Mouse (Mus musculus) embryonic facial prominence, embryonic 12.5 days (tissue): Measurements from ENCODE around the gene Anks3. TPM values are rescaled to one million over a fixed set of nuclear protein-coding genes. Genes with fewer than 3 reads are reported as not detected.
A peak's percentile ranks its signal among the peaks of the same experiment; 100 is the strongest.

Experiments
- ATAC-seq: fragments of 200-750 bp; cut with Nextera tagmentation; 2 replicates; pipeline ENCODE4 v1.8.0; 2017; ENCODE audit not compliant: insufficient number of reproducible peaks, insufficient read depth, low FRiP score, low TSS enrichment
- H3K27ac ChIP-seq: fragments of 300-500 bp; sonication (generic); 2 replicates; pipeline ENCODE4 v1.5.1; 2016; ENCODE audit warnings: mild to moderate bottlenecking
- H3K27me3 ChIP-seq: fragments of 300-500 bp; sonication (generic); 2 replicates; pipeline ENCODE4 v1.6.1; 2016; ENCODE audit warnings: mild to moderate bottlenecking, moderate library complexity
- H3K36me3 ChIP-seq: fragments of 300-500 bp; sonication (generic); 2 replicates; pipeline ENCODE4 v1.6.1; 2016; ENCODE audit warnings: mild to moderate bottlenecking
- H3K4me1 ChIP-seq: fragments of 300-500 bp; sonication (generic); 2 replicates; pipeline ENCODE4 v1.6.1; 2016
- H3K4me2 ChIP-seq: fragments of 300-500 bp; sonication (generic); replicated peaks from 2 replicates; pipeline ENCODE4 v1.6.1; 2016; ENCODE audit warnings: mild to moderate bottlenecking, moderate library complexity
- H3K4me3 ChIP-seq: fragments of 300-500 bp; sonication (generic); 2 replicates; pipeline ENCODE4 v1.5.1; 2016; ENCODE audit warnings: mild to moderate bottlenecking
- H3K9ac ChIP-seq: fragments of 300-500 bp; sonication (generic); 2 replicates; pipeline ENCODE4 v1.6.1; 2016; ENCODE audit warnings: mild to moderate bottlenecking, moderate library complexity
- H3K9me3 ChIP-seq: fragments of 300-500 bp; sonication (generic); 2 replicates; pipeline ENCODE4 v1.6.1; 2016; ENCODE audit warnings: mild to moderate bottlenecking, moderate library complexity
- WGBS: fragments of 180-500 bp; shearing (Covaris S2); methylation state at CpG from one replicate; pipeline ENCODE4 v1.1.7; 2016; 5-methylcytosine and 5-hydroxymethylcytosine counted together
- polyA plus RNA-seq: library from polyadenylated mRNA; unstranded; fragments of >200 nt; fragmentation: Nextera tagmentation; extraction: Ambion mirVana; gene quantifications from 2 replicates; pipeline ENCODE4 v1.2.1, GENCODE M21; 2016

The Anks3 gene
- polyA plus RNA-seq, 1 experiment from 2014 or later = 69.2 TPM

GRCm38 (mm10) chr16:4997553-4997952 is 33.5 kb upstream of the Anks3 start, which contains the start of gene Sept12:
TSS of gene Sept12 (minus strand) at chr16:4997852.
- no peaks in the 10 kb centered on the region for H3K27me3 ChIP-seq
- no peak within 1 kb of the TSS for H3K9ac ChIP-seq
- WGBS = 37% methylated on average over 3 of the region's 3 CpGs
- no peaks in the 10 kb centered on the region for H3K4me1 ChIP-seq
- H3K27ac ChIP-seq = no peak within 1 kb of the TSS
- no peak for ATAC-seq
- no peaks in the 10 kb centered on the region for H3K9me3 ChIP-seq
- H3K36me3 ChIP-seq = no peaks in the 10 kb centered on the region
- H3K4me2 ChIP-seq = no peak within 1 kb of the TSS
- H3K4me3 ChIP-seq = no peak within 1 kb of the TSS

GRCm38 (mm10) chr16:4993276-4993675 is 29.3 kb upstream of the Anks3 start:
- Histone ChIP-seq H3K27ac (no peak overlapping the region), H3K36me3 (no peaks in the 10 kb centered on the region), H3K9me3 (no peaks in the 10 kb centered on the region), H3K27me3 (no peaks in the 10 kb centered on the region), H3K4me2 (no peak overlapping the region), H3K4me1 (no peaks in the 10 kb centered on the region), H3K4me3 (no peak overlapping the region), H3K9ac (no peak overlapping the region)
- WGBS = 87% methylated on average over 4 of the region's 4 CpGs
- no peak for ATAC-seq

- no peak overlapping the region for H3K4me3 ChIP-seq
- H3K4me2 ChIP-seq = no peak overlapping the region
- no peaks in the 10 kb centered on the region for H3K36me3 ChIP-seq
- ATAC-seq = no peak
- no peak overlapping the region for H3K27ac ChIP-seq
- 93% methylated on average over 12 of the region's 12 CpGs for WGBS
- H3K9ac ChIP-seq = no peak overlapping the region
- H3K27me3 ChIP-seq = no peaks in the 10 kb centered on the region
- no peaks in the 10 kb centered on the region for H3K9me3 ChIP-seq
- H3K4me1 ChIP-seq = no peaks in the 10 kb centered on the region
Observed at GRCm38 (mm10) chr16:4984717-4985116, 20.7 kb upstream of the Anks3 start.

GRCm38 (mm10) chr16:4979755-4980380 is 15.9 kb upstream of the Anks3 start:
- Histone ChIP-seq H3K9ac (no peak overlapping the region), H3K27me3 (no peaks in the 10 kb centered on the region), H3K36me3 (no peaks in the 10 kb centered on the region), H3K27ac (no peak overlapping the region), H3K9me3 (no peaks in the 10 kb centered on the region), H3K4me2 (no peak overlapping the region), H3K4me3 (no peak overlapping the region), H3K4me1 (no peaks in the 10 kb centered on the region)
- ATAC-seq = no peak
- 73% methylated on average over 4 of the region's 4 CpGs for WGBS

DNA sequence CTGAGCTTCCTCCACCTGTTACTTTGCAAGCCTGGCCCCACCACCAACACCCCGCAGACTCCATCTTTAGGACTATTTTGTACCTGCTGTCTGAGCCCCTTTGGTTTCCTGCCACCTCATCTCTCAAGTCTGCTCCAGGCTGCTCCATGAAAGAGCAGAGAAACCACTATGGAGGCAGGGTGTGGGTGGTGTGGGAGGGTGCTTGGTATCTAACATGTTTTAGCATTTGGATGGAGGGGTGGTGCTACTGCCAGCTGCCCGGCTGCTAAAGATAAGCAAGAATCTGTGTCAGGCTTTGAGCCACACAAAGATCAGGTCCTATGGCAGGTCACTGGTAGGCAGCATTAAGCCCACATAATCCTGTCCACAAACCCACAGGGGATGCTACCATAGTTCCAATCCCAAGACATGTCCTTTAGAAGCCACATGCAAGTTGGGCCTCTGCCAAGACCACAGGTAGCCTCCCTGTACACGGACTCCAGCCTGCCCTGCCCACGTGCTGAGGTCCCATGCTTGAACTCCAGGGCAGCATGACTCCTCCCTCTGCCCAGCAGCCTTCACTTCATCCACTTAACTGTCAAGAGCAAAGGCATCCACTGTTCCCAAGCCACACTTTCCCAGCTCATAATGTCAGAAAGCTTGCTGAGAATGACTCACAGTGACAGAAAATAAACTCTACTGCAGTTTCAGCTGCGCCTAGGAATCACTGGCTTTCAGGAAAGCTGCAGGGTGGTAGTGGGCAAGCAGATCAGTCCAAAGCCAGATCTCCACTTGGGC is 14.5 kb upstream of the Anks3 start:
- H3K4me2 ChIP-seq = no peak overlapping the region
- no peaks in the 10 kb centered on the region for H3K4me1 ChIP-seq
- H3K27ac ChIP-seq = no peak overlapping the region
- no peak overlapping the region for H3K4me3 ChIP-seq
- H3K9ac ChIP-seq = no peak overlapping the region
- WGBS = 64% methylated on average over 5 of the region's 5 CpGs
- no peaks in the 10 kb centered on the region for H3K9me3 ChIP-seq
- no peaks in the 10 kb centered on the region for H3K36me3 ChIP-seq
- no peak for ATAC-seq
- H3K27me3 ChIP-seq = no peaks in the 10 kb centered on the region

GRCm38 (mm10) chr16:4976180-4976579 is 12.2 kb upstream of the Anks3 start:
- H3K9me3 ChIP-seq = no peaks in the 10 kb centered on the region
- 71% methylated on average over 2 of the region's 2 CpGs for WGBS
- no peaks in the 10 kb centered on the region for H3K36me3 ChIP-seq
- no peak overlapping the region for H3K4me2 ChIP-seq
- ATAC-seq = no peak
- no peaks in the 10 kb centered on the region for H3K27me3 ChIP-seq
- no peaks in the 10 kb centered on the region for H3K4me1 ChIP-seq
- H3K9ac ChIP-seq = no peak overlapping the region
- no peak overlapping the region for H3K27ac ChIP-seq
- H3K4me3 ChIP-seq = no peak overlapping the region

DNA sequence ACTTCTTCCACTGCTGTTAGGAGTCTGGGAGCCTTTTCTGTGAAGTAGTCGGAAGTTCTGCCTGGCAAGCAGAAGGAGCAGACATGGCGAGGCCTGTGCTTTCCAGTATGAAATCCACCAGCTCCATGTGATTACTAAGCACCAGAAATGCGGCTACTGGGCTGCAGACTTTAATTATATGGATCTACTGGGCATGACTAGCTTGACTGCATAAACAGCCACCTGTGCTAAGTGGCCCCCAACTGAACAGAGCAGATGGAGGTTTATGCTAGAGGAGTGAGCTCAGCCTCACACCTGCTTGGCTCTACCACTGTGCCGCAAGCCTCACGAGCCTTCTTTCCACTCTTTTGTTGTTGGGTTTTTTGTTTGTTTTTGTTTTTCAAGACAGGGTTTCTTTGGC is 10.5 kb upstream of the Anks3 start:
- no peaks in the 10 kb centered on the region for H3K27me3 ChIP-seq
- no peak overlapping the region for H3K9ac ChIP-seq
- no peaks in the 10 kb centered on the region for H3K4me1 ChIP-seq
- no peak overlapping the region for H3K4me3 ChIP-seq
- 88% methylated on average over 5 of the region's 5 CpGs for WGBS
- ATAC-seq = no peak
- H3K36me3 ChIP-seq = no peaks in the 10 kb centered on the region
- no peak overlapping the region for H3K27ac ChIP-seq
- H3K4me2 ChIP-seq = no peak overlapping the region
- no peaks in the 10 kb centered on the region for H3K9me3 ChIP-seq

DNA sequence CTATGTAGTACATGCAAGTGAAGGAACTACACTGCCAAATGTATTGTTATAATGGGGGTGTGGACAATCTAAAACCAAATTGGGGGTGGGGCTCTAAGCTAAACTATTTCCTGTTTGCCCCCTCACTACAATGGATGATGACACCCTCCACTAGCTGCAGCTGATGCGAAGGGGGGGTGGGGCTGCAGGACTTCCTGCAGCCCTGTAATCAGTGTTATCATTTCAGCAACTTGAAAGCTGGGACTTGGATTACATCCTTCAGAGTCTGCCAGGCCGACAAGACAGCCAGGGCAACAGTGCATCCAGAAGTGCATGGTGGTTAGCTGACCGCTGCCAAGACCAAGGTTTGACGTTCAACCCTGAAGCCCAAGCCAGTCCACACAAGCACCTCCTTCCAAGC is 7.6 kb upstream of the Anks3 start:
- H3K4me2 ChIP-seq = no peak overlapping the region
- WGBS = 75% methylated on average over 4 of the region's 4 CpGs
- no peaks in the 10 kb centered on the region for H3K36me3 ChIP-seq
- no peak for ATAC-seq
- no peak overlapping the region for H3K27ac ChIP-seq
- H3K9ac ChIP-seq = no peak overlapping the region
- no peaks in the 10 kb centered on the region for H3K27me3 ChIP-seq
- H3K4me3 ChIP-seq = no peak overlapping the region
- H3K9me3 ChIP-seq = no peaks in the 10 kb centered on the region
- H3K4me1 ChIP-seq = no peaks in the 10 kb centered on the region

- Histone ChIP-seq H3K27ac (no peak overlapping the region), H3K9ac (no peak overlapping the region), H3K9me3 (no peaks in the 10 kb centered on the region), H3K4me2 (no peak overlapping the region), H3K36me3 (no peaks in the 10 kb centered on the region), H3K4me3 (no peak overlapping the region), H3K4me1 (peaks cover 4% of the 10 kb centered on the region; the same call in 1 of the 2 replicates), H3K27me3 (no peaks in the 10 kb centered on the region)
- ATAC-seq = no peak
- WGBS = 78% methylated on average over 5 of the region's 5 CpGs
Observed at GRCm38 (mm10) chr16:4969055-4969843, 5.2 kb upstream of the Anks3 start.

DNA sequence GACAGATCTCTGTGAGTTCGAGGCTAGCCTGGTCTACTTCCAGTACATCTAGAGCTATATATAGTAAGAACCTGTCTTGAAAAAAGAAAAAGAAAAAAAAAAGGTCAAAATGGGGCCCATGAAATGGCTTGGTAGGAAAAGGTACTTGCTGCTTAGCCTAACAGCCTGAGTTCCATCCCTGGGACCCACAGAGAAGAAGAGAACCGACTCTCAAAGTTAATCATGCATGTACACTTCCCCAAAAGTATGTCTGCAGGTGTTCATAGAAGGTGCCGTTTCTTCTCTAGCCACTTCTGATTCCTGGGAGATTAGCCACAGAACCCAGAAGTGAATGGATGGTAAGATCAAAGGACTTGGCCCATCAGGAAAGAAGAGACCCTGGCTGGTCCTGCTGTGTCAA is 4.4 kb upstream of the Anks3 start:
- no peaks in the 10 kb centered on the region for H3K27me3 ChIP-seq
- WGBS = 68% methylated on average over 3 of the region's 3 CpGs
- no peak for ATAC-seq

DNA sequence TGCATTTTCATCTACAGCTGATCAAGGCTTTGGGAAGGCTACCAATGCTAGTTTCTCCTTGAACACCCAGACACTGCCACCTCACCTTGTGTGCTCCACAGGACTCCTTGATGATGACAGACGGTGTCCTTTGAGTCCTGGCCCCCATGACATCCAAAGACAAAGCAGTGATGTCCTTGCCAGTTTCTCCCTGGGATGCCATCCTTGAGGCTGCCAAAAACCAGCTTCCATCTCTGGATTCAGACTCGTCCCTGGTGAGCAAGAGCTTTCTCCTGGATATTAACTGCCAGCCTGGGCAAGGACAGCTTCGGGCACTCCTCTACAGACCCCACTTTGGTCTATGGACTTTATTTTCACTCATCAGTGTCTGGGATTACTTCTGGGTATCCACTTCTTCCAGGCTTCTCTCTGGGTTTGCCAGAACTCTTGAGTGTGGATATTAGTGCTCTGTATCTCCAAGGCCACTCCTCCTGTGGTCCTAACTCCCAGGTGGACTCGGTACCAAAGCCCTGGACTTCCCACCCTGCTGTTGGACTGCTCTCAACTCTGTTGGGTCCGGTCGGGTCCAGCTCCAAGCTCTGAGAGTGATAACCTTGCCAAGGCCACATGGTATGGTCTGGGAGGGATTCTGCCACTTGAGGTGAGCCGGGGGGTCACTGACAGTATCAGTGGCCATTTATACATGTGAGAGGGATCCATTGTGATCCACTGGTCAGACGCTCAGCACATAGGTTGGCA is 1.6 kb upstream of the Anks3 start:
- H3K36me3 ChIP-seq = no peaks in the 10 kb centered on the region
- H3K27me3 ChIP-seq = no peaks in the 10 kb centered on the region
- peaks cover 17% of the 10 kb centered on the region for H3K4me1 ChIP-seq
- H3K9ac ChIP-seq = no peak overlapping the region
- no peak overlapping the region for H3K27ac ChIP-seq
- H3K9me3 ChIP-seq = no peaks in the 10 kb centered on the region
- H3K4me2 ChIP-seq = peak overlapping the region; percentile 77
- WGBS = 89% methylated on average over 8 of the region's 8 CpGs
- ATAC-seq = no peak
- no peak overlapping the region for H3K4me3 ChIP-seq

More for the DNA sequence above, 4.4 kb upstream of the Anks3 start:
- Histone ChIP-seq H3K36me3 (no peaks in the 10 kb centered on the region), H3K4me1 (peaks cover 5% of the 10 kb centered on the region), H3K4me3 (no peak overlapping the region), H3K9me3 (no peaks in the 10 kb centered on the region), H3K4me2 (no peak overlapping the region), H3K27ac (no peak overlapping the region), H3K9ac (no peak overlapping the region)
